Mouse (Mus musculus): ENCODE measurements around the gene Agmat.

- TF ChIP-seq CTCF (IDR thresholded peaks at IDR 0.05; ENCODE audit: low read depth) (no peak), EP300 (IDR thresholded peaks at IDR 0.05; ENCODE audit: low read depth) (no peak)
Observed at GRCm38 (mm10) chr4:141791486-141791885, 45.0 kb downstream of the Agmat start.
